Mouse (Mus musculus) olfactory bulb, adult 2 months (tissue): ENCODE results near the gene Ski.

Source experiments
- CTCF ChIP-seq: fragments of 200-500 bp; IDR thresholded peaks from 2 replicates; pipeline ENCODE4 v1.5.1; 2012; ENCODE audit warnings: low read depth, mild to moderate bottlenecking, low read length, moderate library complexity; ENCODE audit not compliant: insufficient read depth
- POLR2A ChIP-seq: fragments of 200-500 bp; IDR thresholded peaks from 2 replicates; pipeline ENCODE4 v1.6.1; 2012; ENCODE audit warnings: mild to moderate bottlenecking, low read depth, low read length, moderate library complexity; ENCODE audit not compliant: insufficient read depth

DNA sequence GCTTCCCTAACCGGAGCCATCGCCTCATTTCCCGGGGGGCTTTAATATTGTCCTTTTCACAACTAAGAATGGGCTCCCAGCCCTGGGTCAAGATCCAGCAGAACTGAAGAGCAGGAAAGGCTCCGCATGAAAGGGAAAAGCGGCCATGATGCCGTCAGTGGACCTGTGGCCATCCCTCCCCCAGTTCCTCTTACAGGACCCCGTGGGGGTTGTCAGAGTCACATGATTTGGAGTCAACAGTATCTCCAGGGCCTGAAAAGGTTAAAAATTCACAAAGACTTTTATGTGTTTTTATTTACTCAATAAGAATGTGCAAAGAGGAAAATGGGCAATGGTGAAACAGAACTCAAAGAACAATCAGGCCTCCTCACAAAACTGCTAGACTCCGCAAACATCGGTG is 36.5 kb downstream of the Ski start:
- TF ChIP-seq CTCF: no peak
- no peak for TF ChIP-seq POLR2A
